Mouse (Mus musculus) hindbrain, postnatal 0 days (tissue): ENCODE data around the gene 9130213A22Rik. TPM values are rescaled to one million over a fixed set of nuclear protein-coding genes. Genes with fewer than 3 reads are reported as not detected.
A peak's percentile ranks its signal among the peaks of the same experiment; 100 is the strongest.

Experiments used
- ATAC-seq: fragments of 200-750 bp; cut with Nextera tagmentation; 2 replicates; pipeline ENCODE4 v1.8.0; 2017; ENCODE audit warnings: mild to moderate bottlenecking, moderate TSS enrichment, moderate library complexity
- DNase-seq: peaks from one replicate; pipeline ENCODE4 v3.0.0-alpha.2; 2015; ENCODE audit warnings: low spot score
- H3K27ac ChIP-seq: fragments of 300-500 bp; sonication (generic); 2 replicates; pipeline ENCODE4 v1.5.1; 2014; ENCODE audit warnings: mild to moderate bottlenecking
- H3K27me3 ChIP-seq: fragments of 300-500 bp; sonication (generic); 2 replicates; pipeline ENCODE4 v1.6.1; 2014; ENCODE audit warnings: low read length, mixed read lengths; ENCODE audit not compliant: insufficient read depth
- H3K36me3 ChIP-seq: fragments of 300-500 bp; sonication (generic); 2 replicates; pipeline ENCODE4 v1.6.1; 2014; ENCODE audit warnings: low read length, mixed read lengths; ENCODE audit not compliant: insufficient read depth
- H3K4me1 ChIP-seq: fragments of 300-500 bp; sonication (generic); 2 replicates; pipeline ENCODE4 v1.6.1; 2014; ENCODE audit warnings: antibody characterized with exemption, low read length, mixed read lengths; ENCODE audit not compliant: insufficient read depth
- H3K4me2 ChIP-seq: fragments of 300-500 bp; sonication (generic); 2 replicates; pipeline ENCODE4 v1.6.1; 2014; ENCODE audit warnings: low read depth, mild to moderate bottlenecking, low read length, moderate library complexity, mixed read lengths
- H3K4me3 ChIP-seq: fragments of 300-500 bp; sonication (generic); 2 replicates; pipeline ENCODE4 v1.5.1; 2014; ENCODE audit warnings: low read length
- H3K9ac ChIP-seq: fragments of 300-500 bp; sonication (generic); replicated peaks from 2 replicates; pipeline ENCODE4 v1.6.1; 2014; ENCODE audit warnings: mild to moderate bottlenecking, low read length, moderate library complexity, mixed read lengths
- H3K9me3 ChIP-seq: fragments of 300-500 bp; sonication (generic); 2 replicates; pipeline ENCODE4 v1.6.1; 2016; ENCODE audit warnings: low read length, mixed read lengths
- CTCF ChIP-seq: IDR thresholded peaks from 2 replicates; pipeline ENCODE4 v1.5.1; 2016; ENCODE audit warnings: antibody characterized with exemption, control low read depth, low read depth
- WGBS: fragments of 180-500 bp; shearing (Covaris S2); extraction: QIAGEN DNeasy Blood & Tissue Kit; methylation state at CpG from one replicate; pipeline ENCODE4 v1.1.7; 2014; 5-methylcytosine and 5-hydroxymethylcytosine counted together
- polyA plus RNA-seq: library from polyadenylated mRNA; unstranded; fragments of >200 nt; fragmentation: Nextera tagmentation; extraction: Ambion mirVana; gene quantifications from 2 replicates; pipeline ENCODE4 v1.2.1, GENCODE M21; 2015
- total RNA-seq: library from RNA; depleted of rRNA; stranded (reverse); fragments of >200 nt; gene quantifications from 2 replicates; pipeline ENCODE4 v1.2.3, GENCODE M21; 2014

9130213A22Rik gene
- total and polyA plus RNA-seq, 2 experiments from 2014 or later: 1.0 to 1.2 TPM

DNA sequence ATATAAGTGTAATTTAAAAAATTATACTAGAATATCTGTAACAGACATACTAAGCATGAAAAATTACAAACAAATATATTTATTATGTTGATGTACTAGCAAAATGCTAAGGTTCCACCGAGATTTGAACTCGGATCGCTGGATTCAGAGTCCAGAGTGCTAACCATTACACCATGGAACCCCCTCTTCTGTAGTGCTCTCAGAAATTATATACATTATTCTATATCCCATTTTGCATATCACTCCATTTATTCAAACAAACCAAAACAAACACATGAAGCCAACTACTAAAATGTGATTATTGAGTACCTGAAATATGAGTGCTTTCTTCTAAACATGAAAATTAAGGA is 2.1 kb upstream of the 9130213A22Rik start:
- 0% methylated on average over 3 of the region's 3 CpGs for WGBS
- no peak overlapping the region for H3K27ac ChIP-seq
- H3K9ac ChIP-seq: no peak overlapping the region
- peaks cover 19% of the 10 kb centered on the region for H3K4me1 ChIP-seq
- DNase-seq (peak; percentile 91), ATAC-seq (0 out of 2 replicates have a peak, but pooled peaks have one; percentile 32)
- H3K9me3 ChIP-seq: no peaks in the 10 kb centered on the region
- peak overlapping the region; percentile 77 for H3K4me3 ChIP-seq
- no peaks in the 10 kb centered on the region for H3K27me3 ChIP-seq
- H3K36me3 ChIP-seq: no peaks in the 10 kb centered on the region
- peak overlapping the region; percentile 97 for H3K4me2 ChIP-seq
- no peak for TF ChIP-seq CTCF

DNA sequence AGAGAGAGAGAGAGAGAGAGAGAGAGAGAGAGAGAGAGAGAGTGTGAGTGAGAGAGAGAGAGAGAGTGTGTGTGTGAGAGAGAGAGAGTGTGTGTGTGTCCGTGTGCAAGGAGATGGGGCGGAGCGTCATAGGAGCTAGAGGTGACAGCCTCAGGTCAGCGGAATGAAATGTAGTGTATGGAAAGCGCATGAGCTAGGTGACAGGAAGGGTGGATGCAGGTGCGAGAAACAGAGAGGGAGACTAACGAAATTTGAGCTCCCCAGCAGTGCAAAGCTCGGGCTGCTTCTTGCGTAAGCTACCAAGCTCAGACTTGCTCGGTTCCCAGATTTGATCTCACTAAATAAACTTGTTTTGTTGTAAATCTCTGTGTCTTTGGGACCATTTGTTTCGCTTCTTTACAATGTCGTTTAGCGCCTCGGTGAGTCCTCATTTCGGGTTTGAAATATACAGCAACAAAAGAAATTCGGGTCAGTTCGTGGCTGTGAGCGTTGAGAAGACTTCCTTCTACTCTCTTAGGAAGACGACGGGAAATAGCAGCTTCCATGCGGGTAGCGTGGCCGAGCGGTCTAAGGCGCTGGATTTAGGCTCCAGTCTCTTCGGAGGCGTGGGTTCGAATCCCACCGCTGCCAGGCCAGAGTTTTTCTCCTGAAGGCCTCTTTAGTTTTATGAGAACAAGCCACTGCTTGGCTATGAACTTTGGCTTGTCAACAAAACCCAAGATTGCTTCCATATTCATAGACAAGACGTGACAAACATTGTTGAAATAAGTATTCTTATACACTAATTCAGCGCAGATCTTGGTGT is 1.5 kb upstream of the 9130213A22Rik start:
- Histone ChIP-seq H3K27ac (peak overlapping the region; percentile 89), H3K27me3 (no peaks in the 10 kb centered on the region), H3K9me3 (no peaks in the 10 kb centered on the region), H3K4me1 (peaks cover 19% of the 10 kb centered on the region), H3K4me3 (peak overlapping the region; percentile 77), H3K4me2 (peak overlapping the region; percentile 97), H3K36me3 (no peaks in the 10 kb centered on the region), H3K9ac (peak overlapping the region; percentile 58)
- peak; percentile 95 for DNase-seq
- peak; percentile 60 for ATAC-seq
- TF ChIP-seq CTCF: no peak
- under 1% methylated on average over 31 of the region's 31 CpGs for WGBS

DNA sequence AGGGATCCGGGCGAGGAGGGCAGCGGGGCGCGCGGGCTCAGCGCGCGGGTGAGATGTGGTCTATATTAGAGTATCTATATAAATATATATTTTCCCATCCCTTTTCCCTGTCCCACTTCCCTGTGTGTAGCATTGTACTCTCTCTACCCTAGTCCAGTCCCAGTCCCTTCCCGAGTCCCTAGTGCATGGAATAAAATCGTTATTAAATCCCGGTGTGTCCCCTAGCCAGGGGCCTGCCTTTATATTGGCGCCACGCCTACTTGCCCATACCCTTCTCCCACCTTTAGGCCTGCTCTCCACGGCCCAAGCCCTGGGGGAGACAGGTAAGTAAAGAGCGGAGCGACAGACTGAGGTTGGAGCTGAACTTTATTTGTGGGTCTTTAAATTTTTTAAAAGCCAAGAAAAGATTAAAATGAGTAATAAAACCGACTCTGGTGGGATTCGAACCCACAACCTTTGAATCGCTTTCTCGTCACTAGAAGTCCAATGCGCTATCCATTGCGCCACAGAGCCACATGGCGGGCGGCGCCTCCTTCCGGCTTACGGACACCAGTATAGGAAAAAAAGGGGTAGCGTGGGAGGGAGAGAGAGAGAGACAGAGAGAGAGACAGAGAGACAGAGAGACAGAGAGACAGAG is 785 bp upstream of the 9130213A22Rik start:
- peak; percentile 13 for ATAC-seq
- under 1% methylated on average over 29 of the region's 29 CpGs for WGBS
- peak; percentile 93 for DNase-seq
- peak overlapping the region; percentile 77 for H3K4me3 ChIP-seq
- H3K27ac ChIP-seq: peak overlapping the region; percentile 89
- no peaks in the 10 kb centered on the region for H3K36me3 ChIP-seq
- H3K27me3 ChIP-seq: no peaks in the 10 kb centered on the region
- TF ChIP-seq CTCF: peak; percentile 44
- H3K9ac ChIP-seq: peak overlapping the region; percentile 74
- peaks cover 19% of the 10 kb centered on the region for H3K4me1 ChIP-seq
- no peaks in the 10 kb centered on the region for H3K9me3 ChIP-seq
- peak overlapping the region; percentile 97 for H3K4me2 ChIP-seq

DNA sequence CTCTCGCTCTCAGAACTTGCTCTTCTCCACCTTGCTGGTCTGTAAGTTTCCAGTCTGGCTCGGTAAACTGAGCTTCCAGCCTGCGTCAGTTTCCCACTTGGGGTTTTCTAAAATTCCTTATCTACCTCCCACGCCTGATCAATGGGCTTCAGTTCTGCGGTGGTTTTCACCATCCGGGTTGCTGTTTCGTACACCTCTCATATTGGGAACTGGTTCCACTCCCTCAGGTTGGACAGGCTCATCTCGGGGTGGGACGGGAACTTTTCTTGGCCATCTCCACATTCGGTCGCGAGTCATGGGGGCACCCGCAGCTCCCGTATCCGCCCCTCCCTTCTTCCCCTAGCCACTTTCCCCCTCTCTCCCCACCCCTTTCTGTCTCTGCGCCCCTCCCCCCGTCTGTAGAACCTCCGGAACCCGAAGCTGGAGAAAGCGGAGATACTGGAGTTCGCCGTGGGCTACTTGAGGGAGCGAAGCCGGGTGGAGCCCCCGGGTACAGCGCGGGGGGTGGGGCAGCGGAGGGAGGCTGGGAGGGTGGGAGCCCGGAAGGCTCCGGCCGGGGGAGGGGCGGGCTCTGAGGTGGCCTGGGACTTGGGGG is 551 bp downstream of the 9130213A22Rik start:
- H3K4me1 ChIP-seq: peaks cover 19% of the 10 kb centered on the region
- H3K4me2 ChIP-seq: peak overlapping the region; percentile 97
- DNase-seq (peak; percentile 58), ATAC-seq (no peak)
- H3K27me3 ChIP-seq: no peaks in the 10 kb centered on the region
- WGBS: under 1% methylated on average over 28 of the region's 32 CpGs
- peak overlapping the region; percentile 74 for H3K9ac ChIP-seq
- H3K4me3 ChIP-seq: peak overlapping the region; percentile 77
- no peak for TF ChIP-seq CTCF
- no peaks in the 10 kb centered on the region for H3K36me3 ChIP-seq
- peak overlapping the region; percentile 87; the same call in 1 of the 2 replicates for H3K27ac ChIP-seq
- H3K9me3 ChIP-seq: no peaks in the 10 kb centered on the region

DNA sequence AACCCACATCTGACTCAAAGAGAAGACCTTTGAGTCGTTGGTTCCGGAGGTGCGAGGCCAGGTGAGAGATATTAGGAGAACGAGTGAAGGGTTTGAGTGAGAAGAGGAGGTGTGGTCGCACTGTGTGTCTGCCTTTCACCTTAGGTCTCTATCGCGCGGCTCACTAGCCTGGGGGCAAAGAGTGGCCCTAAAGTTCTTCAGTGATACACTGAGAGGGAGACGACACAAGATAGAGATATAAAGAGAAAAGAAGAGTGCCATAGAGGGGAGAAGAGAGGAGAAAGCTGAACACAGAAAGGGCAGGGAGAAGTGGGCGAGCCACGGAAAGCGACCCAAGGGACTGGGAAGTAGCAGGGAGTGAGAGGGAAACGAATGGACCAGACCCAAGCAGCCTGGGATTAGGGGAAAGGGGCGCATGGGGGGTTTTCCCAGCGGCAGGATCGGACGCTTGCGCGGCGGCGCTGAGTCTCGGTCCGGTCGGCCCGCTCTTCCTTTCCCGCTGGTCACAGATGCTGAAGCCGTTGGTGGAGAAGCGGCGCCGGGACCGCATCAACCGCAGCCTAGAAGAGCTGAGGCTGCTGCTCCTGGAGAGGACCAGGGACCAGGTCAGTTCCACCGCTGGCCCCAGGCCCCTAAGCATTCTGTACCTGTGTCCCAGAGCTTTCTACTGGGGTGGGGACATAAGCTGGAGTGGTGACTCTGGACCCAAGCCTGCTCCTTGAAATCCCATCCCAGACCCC is 1.2 kb downstream of the 9130213A22Rik start:
- TF ChIP-seq CTCF: no peak
- ATAC-seq: no peak
- Histone ChIP-seq H3K4me3 (peak overlapping the region; percentile 77), H3K36me3 (no peaks in the 10 kb centered on the region), H3K4me2 (peak overlapping the region; percentile 97), H3K27ac (0 out of 2 replicates have a peak overlapping the region, but pooled peaks have one; percentile 87), H3K9ac (peak overlapping the region; percentile 74; the same call in 1 of the 2 replicates), H3K27me3 (no peaks in the 10 kb centered on the region), H3K4me1 (peaks cover 16% of the 10 kb centered on the region), H3K9me3 (no peaks in the 10 kb centered on the region)
- peak; percentile 22 for DNase-seq
- WGBS: 2% methylated on average over 32 of the region's 33 CpGs
